Mouse (Mus musculus): ENCODE data around the gene Vwa1. TPM values are rescaled to one million over a fixed set of nuclear protein-coding genes. Genes with fewer than 3 reads are reported as not detected.

The Vwa1 gene
- total and polyA plus RNA-seq, 3 experiments, result 0.33 to 0.42 TPM; not detected in 1

DNA sequence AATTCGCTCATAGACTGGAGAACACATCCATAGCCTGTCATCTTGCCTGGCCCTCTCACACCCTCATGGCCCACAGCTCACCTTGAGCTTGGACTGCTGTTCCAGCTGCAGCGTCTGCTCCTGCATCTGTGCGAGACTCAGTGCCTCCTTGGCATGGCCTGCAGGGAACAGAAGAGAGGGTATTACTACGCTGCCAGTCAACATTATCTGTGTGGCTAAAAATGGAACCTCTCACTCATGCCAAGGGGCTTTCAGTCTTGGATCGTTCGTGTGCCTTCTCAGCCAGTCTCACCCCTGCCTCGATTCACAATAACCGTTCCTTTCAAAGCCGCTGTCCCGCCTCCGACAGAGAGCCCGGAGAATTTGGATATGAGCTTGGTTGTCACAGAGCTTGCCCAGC, 17.5 kb downstream of the Vwa1 start:
- H3K9me3 ChIP-seq (replicated peaks; ENCODE audit: insufficient read depth, low read length), result no peaks in the 10 kb centered on the region
- peaks cover 0 to 11% of the 10 kb centered on the region in 2 experiments; a peak in 3 of 4 replicates for H3K4me1 ChIP-seq (ENCODE audit: control insufficient read depth in 1 of 2, insufficient read depth in 2 of 2, low read length in 2 of 2)
- no peak overlapping the region for H3K4me3 ChIP-seq (ENCODE audit: control insufficient read depth in 1 of 2, insufficient read depth in 1 of 2, low read depth in 2 of 2, low read length in 2 of 2)
- TF ChIP-seq KAT2A (conservative IDR thresholded peaks at IDR 0.05; ENCODE audit: low read depth, low read length) (no peak), ZC3H11A (IDR thresholded peaks at IDR 0.05; ENCODE audit: low read depth, low read length) (no peak), POLR2AphosphoS2 (IDR thresholded peaks at IDR 0.05; ENCODE audit: low read length) (no peak; the same call in 1 of the 2 replicates), SMC3 (IDR thresholded peaks at IDR 0.05; ENCODE audit: low read depth, low read length) (no peak), RAD21 (IDR thresholded peaks at IDR 0.05; ENCODE audit: low read depth, low read length) (no peak), USF1 (IDR thresholded peaks at IDR 0.05; ENCODE audit: low read depth, low read length) (no peak), HCFC1 (IDR thresholded peaks at IDR 0.05; ENCODE audit: low read depth, low read length) (no peak), GABPA (IDR thresholded peaks at IDR 0.05; ENCODE audit: low read depth, low read length) (no peak), SIN3A (IDR thresholded peaks at IDR 0.05; ENCODE audit: low read length) (no peak), TAL1 (IDR thresholded peaks at IDR 0.05; ENCODE audit: low read length) (no peak), EP300 (IDR thresholded peaks at IDR 0.05; ENCODE audit: low read depth in 1 of 2, low read length in 2 of 2) (no peak), MYC (IDR thresholded peaks at IDR 0.05; ENCODE audit: low read depth, low read length) (no peak), ELF1 (IDR thresholded peaks at IDR 0.05; ENCODE audit: low read depth, low read length) (no peak), NRF1 (IDR thresholded peaks at IDR 0.05; ENCODE audit: insufficient read depth, low read depth, low read length, poor library complexity, severe bottlenecking) (no peak), MAFK (IDR thresholded peaks at IDR 0.05; ENCODE audit: borderline replicate concordance, low read depth, low read length) (no peak), MEF2A (IDR thresholded peaks at IDR 0.05; ENCODE audit: extremely low read depth, insufficient replicate concordance, low read depth, low read length, poor library complexity, severe bottlenecking) (no peak), CTCF (IDR thresholded peaks at IDR 0.05 in 2 of 3, conservative IDR thresholded peaks at IDR 0.05 in 1 of 3; ENCODE audit: control insufficient read depth in 1 of 3, insufficient read depth in 1 of 3, low read depth in 2 of 3, low read length in 3 of 3, poor library complexity in 1 of 3, severe bottlenecking in 1 of 3) (no peak), UBTF (IDR thresholded peaks at IDR 0.05; ENCODE audit: borderline replicate concordance, insufficient read depth, low read depth, low read length) (no peak), ETS1 (IDR thresholded peaks at IDR 0.05; ENCODE audit: low read depth, low read length) (no peak)
- no peak overlapping the region for H3K27ac ChIP-seq (ENCODE audit: control insufficient read depth, low read depth, low read length)
- peaks cover 13 to 15% of the 10 kb centered on the region in 2 experiments for H3K36me3 ChIP-seq (ENCODE audit: control insufficient read depth in 1 of 2, insufficient read depth in 2 of 2, low read length in 2 of 2)
- no peaks in the 10 kb centered on the region for H3K27me3 ChIP-seq (ENCODE audit: control insufficient read depth in 1 of 2, insufficient read depth in 2 of 2, low read length in 2 of 2)
- no peak overlapping the region for H3K9ac ChIP-seq (ENCODE audit: control insufficient read depth, low read depth, low read length, poor library complexity, severe bottlenecking)
- no peak for DNase-seq (ENCODE audit: low read depth, low spot score)
- peaks cover 50% of the 10 kb centered on the region for H3K79me2 ChIP-seq (ENCODE audit: control insufficient read depth, insufficient read depth, low read length, poor library complexity)

All from MEL (cell line).